Comparison of ENCODE assay signal across 12 mouse cellular contexts in the genomic region with DNA sequence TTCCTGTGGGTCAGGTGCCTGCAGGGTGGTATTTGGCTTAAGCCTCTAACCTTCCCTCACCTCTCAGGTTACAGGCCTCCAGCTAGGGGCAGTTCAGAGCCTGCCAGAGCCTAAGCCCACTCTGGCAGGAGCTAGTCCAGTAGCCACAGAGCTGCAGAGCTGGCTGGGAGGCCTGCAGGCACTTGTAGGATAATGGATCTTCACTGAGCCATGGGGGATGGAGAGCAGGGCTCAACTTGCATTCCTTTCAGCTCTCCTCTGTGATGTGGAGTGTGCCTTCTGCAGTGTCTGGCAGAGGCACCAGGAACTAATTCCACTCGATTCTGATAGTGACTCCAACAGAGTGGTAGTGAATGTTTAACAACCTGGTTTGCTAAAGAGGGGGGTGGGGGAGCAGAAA. TPM values are rescaled to one million over a fixed set of nuclear protein-coding genes. Genes with fewer than 3 reads are reported as not detected.
DNase-seq lines count a peak whose midpoint lies in the region; ATAC-seq and TF ChIP-seq lines count a peak whose summit lies in the region.
"Had no signal": no experiment of that assay in that cellular context is flagged by ENCODE, and none has a peak within 500 bp of the region (broad histone marks: within the 10 kb centered on the region; RNA-seq: fewer than 3 reads in every experiment).

No protein-coding gene starts in this region.

- no peak overlapping the region for H3K9ac ChIP-seq in kidney, embryonic 14.5 days (ENCODE audit: low read depth, low read length)
- H3K9ac ChIP-seq in lung, embryonic 14.5 days = no peak overlapping the region

- no peak overlapping the region for H3K4me2 ChIP-seq in kidney, embryonic 14.5 days (replicated peaks; ENCODE audit: low read depth, low read length)
- no peak overlapping the region for H3K4me2 ChIP-seq in lung, embryonic 14.5 days

- no peak for TF ChIP-seq CTCF in lung, embryonic 14.5 days (IDR thresholded peaks at IDR 0.05; ENCODE audit: low read depth)
- TF ChIP-seq CTCF in left cerebral cortex, adult 2 months (IDR thresholded peaks at IDR 0.05) = no peak

- WGBS in kidney, embryonic 14.5 days = 17% methylated on average over 1 of the region's 1 CpGs
- WGBS in lung, embryonic 14.5 days = 27% methylated on average over 1 of the region's 1 CpGs

- H3K9me3 ChIP-seq in kidney, embryonic 14.5 days (ENCODE audit: control insufficient read depth, low read length) = no peaks in the 10 kb centered on the region
- H3K9me3 ChIP-seq in lung, embryonic 14.5 days (ENCODE audit: low read depth, low read length) = no peaks in the 10 kb centered on the region

- ATAC-seq in kidney, embryonic 14.5 days (ENCODE audit: low FRiP score, low TSS enrichment) = peak; percentile 46; the same call in 1 of the 2 replicates
- peak; percentile 79 for ATAC-seq in lung, embryonic 14.5 days (ENCODE audit: insufficient read depth)
- ATAC-seq: forebrain, embryonic 14.5 days had no signal

- H3K4me1 ChIP-seq in kidney, embryonic 14.5 days (ENCODE audit: control insufficient read depth, insufficient read depth, low read length) = 0 out of 2 replicates have a peak, but pooled peaks cover under 1% of the 10 kb centered on the region
- 0 out of 2 replicates have a peak, but pooled peaks cover 3% of the 10 kb centered on the region for H3K4me1 ChIP-seq in lung, embryonic 14.5 days (ENCODE audit: insufficient read depth)

- H3K4me3 ChIP-seq in kidney, embryonic 14.5 days (ENCODE audit: low read length) = no peak overlapping the region
- no peak overlapping the region for H3K4me3 ChIP-seq in lung, embryonic 14.5 days (ENCODE audit: low read depth, low read length)
- H3K4me3 ChIP-seq in left cerebral cortex, adult 2 months = no peak overlapping the region
- H3K4me3 ChIP-seq: layer of hippocampus, adult 2 months had no signal

- peak; percentile 59 to 74 for DNase-seq in lung, adult 18-20 months
- no peak for DNase-seq in lung, postnatal 14 days
- DNase-seq in lung, embryonic 14.5 days = peak; percentile 38
- no peak for DNase-seq in cerebellum, postnatal 14 days
- no peak for DNase-seq in left cerebral cortex, adult 2 months (ENCODE audit: extremely low spot score in 1 of 2, low spot score in 2 of 2)
- DNase-seq in left cerebral cortex, postnatal 14 days (ENCODE audit: low spot score in 2 of 2) = no peak
- DNase-seq: adrenal gland, postnatal 14 days; cerebellum, postnatal 36 days; heart, postnatal 14 days had no signal

- no peaks in the 10 kb centered on the region for H3K36me3 ChIP-seq in kidney, embryonic 14.5 days (ENCODE audit: control insufficient read depth, insufficient read depth, low read length)
- no peaks in the 10 kb centered on the region for H3K36me3 ChIP-seq in lung, embryonic 14.5 days (ENCODE audit: insufficient read depth)

- intact Hi-C loops in left cerebral cortex, adult 2 months (cut with DNase I) = no loop called here
- intact Hi-C loops in left cerebral cortex, postnatal 14 days (cut with DNase I) = no loop called here

- H3K27ac ChIP-seq in kidney, embryonic 14.5 days (ENCODE audit: low read depth, low read length) = peak overlapping the region; percentile 56; the same call in 1 of the 2 replicates
- H3K27ac ChIP-seq in lung, embryonic 14.5 days (ENCODE audit: low read depth) = peak overlapping the region; percentile 74
- no peak overlapping the region for H3K27ac ChIP-seq in left cerebral cortex, adult 2 months
- H3K27ac ChIP-seq: layer of hippocampus, adult 2 months had no signal

- no peaks in the 10 kb centered on the region for H3K27me3 ChIP-seq in kidney, embryonic 14.5 days (ENCODE audit: control insufficient read depth, insufficient read depth, low read length)
- H3K27me3 ChIP-seq in lung, embryonic 14.5 days (ENCODE audit: insufficient read depth, low read length) = no peaks in the 10 kb centered on the region

RNA-seq across cellular contexts. Expression of gene Per2, which starts 6.1 kb away (rescaled TPM):
- 2.5 and 3.6 TPM in 2 replicates for polyA plus RNA-seq in kidney, embryonic 14.5 days (2014; fragmentation: Nextera tagmentation; extraction: Ambion mirVana)
- 6.6 and 8.3 TPM in 2 replicates for polyA plus RNA-seq in lung, embryonic 14.5 days (2014; fragmentation: Nextera tagmentation; extraction: Ambion mirVana)
- 10 to 100 TPM; 24.8 to 54.6 TPM for total RNA-seq in left cerebral cortex, adult 2 months (2021)
- 10 to 100 TPM; 18.8 to 26.1 TPM for total RNA-seq in left cerebral cortex, postnatal 14 days (2021)

RNA-seq across cellular contexts. Expression of gene Traf3ip1, which starts 29.2 kb away (rescaled TPM):
- polyA plus RNA-seq in kidney, embryonic 14.5 days (2014; fragmentation: Nextera tagmentation; extraction: Ambion mirVana) = 7.6 and 7.7 TPM in 2 replicates
- 6.9 and 8.0 TPM in 2 replicates for polyA plus RNA-seq in lung, embryonic 14.5 days (2014; fragmentation: Nextera tagmentation; extraction: Ambion mirVana)
- total RNA-seq in left cerebral cortex, adult 2 months (2021) = 10 to 100 TPM; 15.8 to 16.5 TPM
- 10 to 100 TPM; 14.9 to 16.3 TPM for total RNA-seq in left cerebral cortex, postnatal 14 days (2021)

RNA-seq across cellular contexts. Expression of gene Hes6, which starts 51.4 kb away (rescaled TPM):
- 61.1 and 65.8 TPM in 2 replicates for polyA plus RNA-seq in kidney, embryonic 14.5 days (2014; fragmentation: Nextera tagmentation; extraction: Ambion mirVana)
- 53.7 and 56.4 TPM in 2 replicates for polyA plus RNA-seq in lung, embryonic 14.5 days (2014; fragmentation: Nextera tagmentation; extraction: Ambion mirVana)
- total RNA-seq in left cerebral cortex, adult 2 months (2021) = 10 to 100 TPM; 13.4 to 14.6 TPM
- total RNA-seq in left cerebral cortex, postnatal 14 days (2021) = 10 to 100 TPM; 16.5 to 21.0 TPM

Comparison
In these comparisons a context has a peak if more than half of its experiments do, and no peak if none do; other contexts are left out.
1. DNase-seq: peak in lung, adult 18-20 months (2 of 2) and lung, embryonic 14.5 days (single experiment); none in lung, postnatal 14 days (single experiment), cerebellum, postnatal 14 days (0 of 2), left cerebral cortex, adult 2 months (0 of 2) and left cerebral cortex, postnatal 14 days (0 of 2).